Mouse (Mus musculus) testis, adult 2 months (tissue): Measurements from ENCODE around the gene Kcna10. TPM values are rescaled to one million over a fixed set of nuclear protein-coding genes. Genes with fewer than 3 reads are reported as not detected.

Source experiments
- H3K27ac ChIP-seq: fragments of 200-500 bp; 2 replicates; pipeline ENCODE4 v1.5.1; 2012; ENCODE audit warnings: low read depth, low read length; ENCODE audit not compliant: control insufficient read depth, insufficient read depth
- H3K27me3 ChIP-seq: fragments of 200-500 bp; 2 replicates; pipeline ENCODE4 v1.6.1; 2012; ENCODE audit warnings: mild to moderate bottlenecking, low read length, moderate library complexity; ENCODE audit not compliant: control insufficient read depth, insufficient read depth
- H3K36me3 ChIP-seq: fragments of 200-500 bp; 2 replicates; pipeline ENCODE4 v1.6.1; 2012; ENCODE audit warnings: mild to moderate bottlenecking, low read length; ENCODE audit not compliant: control insufficient read depth, insufficient read depth
- H3K4me1 ChIP-seq: fragments of 200-500 bp; 2 replicates; pipeline ENCODE4 v1.6.1; 2012; ENCODE audit warnings: low read length; ENCODE audit not compliant: control insufficient read depth, insufficient read depth
- H3K4me3 ChIP-seq: fragments of 200-500 bp; 2 replicates; pipeline ENCODE4 v1.5.1; 2012; ENCODE audit warnings: low read depth, mild to moderate bottlenecking, low read length, moderate library complexity, mixed read lengths; ENCODE audit not compliant: control insufficient read depth
- CTCF ChIP-seq: fragments of 200-500 bp; IDR thresholded peaks from 2 replicates; pipeline ENCODE4 v1.5.1; 2012; ENCODE audit warnings: low read depth, mild to moderate bottlenecking, inconsistent platforms, low read length, moderate library complexity; ENCODE audit not compliant: control insufficient read depth, insufficient read depth, insufficient replicate concordance
- POLR2A ChIP-seq: fragments of 200-500 bp; IDR thresholded peaks from 2 replicates; pipeline ENCODE4 v1.6.1; 2012; ENCODE audit warnings: low read depth, mild to moderate bottlenecking, inconsistent platforms, low read length, moderate library complexity; ENCODE audit not compliant: control insufficient read depth
- polyA plus RNA-seq: library from polyadenylated mRNA; depleted of rRNA; stranded (reverse); fragments of >200 nt; gene quantifications from 2 replicates; pipeline ENCODE4 v1.2.3, GENCODE M21; 2012

Gene Kcna10
- polyA plus RNA-seq, 1 experiment = 0.09 TPM

DNA sequence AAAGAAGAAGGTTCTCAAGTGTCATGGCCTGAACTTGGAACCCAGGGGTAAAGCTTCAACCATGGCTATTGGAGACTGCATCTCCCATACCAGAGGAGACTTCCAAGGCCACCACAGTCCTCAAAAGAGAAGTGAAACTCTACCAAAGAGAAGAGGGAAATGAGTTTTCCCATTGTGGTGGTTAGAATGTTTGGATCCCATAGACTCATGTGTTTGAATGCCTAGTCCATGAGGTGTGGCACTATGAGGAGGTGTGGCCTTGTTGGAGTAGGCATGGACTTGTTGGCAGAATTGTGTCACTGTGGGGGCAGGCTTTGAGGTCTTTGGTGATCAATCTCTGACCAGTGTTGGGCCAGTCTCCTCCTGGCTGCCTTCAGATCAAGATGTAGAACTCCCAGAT is 22.3 kb downstream of the Kcna10 start:
- no peaks in the 10 kb centered on the region for H3K4me1 ChIP-seq
- no peak overlapping the region for H3K27ac ChIP-seq
- H3K36me3 ChIP-seq = no peaks in the 10 kb centered on the region
- no peak overlapping the region for H3K4me3 ChIP-seq
- no peak for TF ChIP-seq CTCF
- TF ChIP-seq POLR2A = no peak
- H3K27me3 ChIP-seq = no peaks in the 10 kb centered on the region

GRCm38 (mm10) chr3:107205994-107206393 is 23.1 kb downstream of the Kcna10 start:
- TF ChIP-seq POLR2A (no peak), CTCF (peak; percentile 46; the same call in 1 of the 2 replicates)
- Histone ChIP-seq H3K27me3 (no peaks in the 10 kb centered on the region), H3K36me3 (no peaks in the 10 kb centered on the region), H3K4me3 (no peak overlapping the region), H3K4me1 (no peaks in the 10 kb centered on the region), H3K27ac (no peak overlapping the region)

DNA sequence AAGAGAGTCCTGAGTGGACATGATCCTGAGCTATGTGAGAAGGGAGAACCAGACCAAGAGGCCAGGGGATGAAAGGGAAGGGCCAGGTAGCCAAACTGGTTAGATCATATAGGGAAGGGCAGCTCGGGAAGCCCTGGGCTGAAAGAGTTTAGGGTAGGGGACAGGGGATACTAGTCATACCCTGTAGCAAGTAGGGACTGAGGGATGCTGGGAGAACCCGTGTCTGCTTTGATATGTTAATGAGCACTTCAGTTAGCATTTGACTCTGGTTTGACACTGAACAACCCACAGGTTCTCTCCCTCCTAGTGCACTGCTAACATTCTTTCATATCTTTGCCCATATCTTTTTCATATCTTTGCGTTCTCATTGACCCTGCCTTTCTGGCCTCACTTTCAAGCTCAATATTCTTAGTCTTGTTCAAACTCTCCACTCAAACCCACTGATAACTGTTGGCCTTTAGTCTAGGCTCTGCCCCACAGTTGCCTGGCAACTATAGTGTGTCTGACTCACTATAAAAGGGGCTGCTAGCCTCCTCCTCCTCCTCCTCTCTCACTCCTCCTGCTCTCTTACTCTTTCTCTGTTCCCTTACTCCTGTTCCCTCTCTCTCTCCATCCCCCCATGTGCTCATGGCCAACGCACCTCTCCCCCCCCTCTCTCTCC is 23.8 kb downstream of the Kcna10 start:
- Histone ChIP-seq H3K4me3 (no peak overlapping the region), H3K4me1 (no peaks in the 10 kb centered on the region), H3K36me3 (no peaks in the 10 kb centered on the region), H3K27ac (no peak overlapping the region), H3K27me3 (no peaks in the 10 kb centered on the region)
- no peak for TF ChIP-seq CTCF

- Histone ChIP-seq H3K4me3 (no peak overlapping the region), H3K36me3 (no peaks in the 10 kb centered on the region), H3K27me3 (no peaks in the 10 kb centered on the region), H3K27ac (no peak overlapping the region), H3K4me1 (no peaks in the 10 kb centered on the region)
- TF ChIP-seq POLR2A (no peak), CTCF (no peak)
Observed at GRCm38 (mm10) chr3:107207625-107208253, 24.9 kb downstream of the Kcna10 start.

DNA sequence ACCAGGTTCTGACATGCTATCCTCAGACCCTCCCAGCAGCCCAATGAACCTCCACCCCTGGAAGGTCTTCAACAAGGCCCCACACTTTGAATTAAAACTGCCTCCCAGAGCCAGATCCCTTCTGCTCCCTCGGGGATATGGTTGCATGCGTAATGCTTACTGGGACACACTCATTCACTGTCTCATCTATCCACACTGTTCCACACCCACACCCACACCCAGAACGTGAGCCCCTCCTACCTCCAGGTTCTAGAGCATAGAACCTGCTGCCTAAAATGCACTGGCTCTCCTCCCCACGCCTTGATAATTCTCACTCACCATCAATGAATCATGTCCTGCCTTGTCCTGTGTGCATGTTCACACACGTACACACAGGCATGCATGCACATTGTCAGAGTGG is 31.8 kb downstream of the Kcna10 start:
- Histone ChIP-seq H3K4me3 (no peak overlapping the region), H3K27ac (no peak overlapping the region), H3K4me1 (no peaks in the 10 kb centered on the region), H3K36me3 (no peaks in the 10 kb centered on the region), H3K27me3 (no peaks in the 10 kb centered on the region)
- TF ChIP-seq CTCF (no peak), POLR2A (no peak)

DNA sequence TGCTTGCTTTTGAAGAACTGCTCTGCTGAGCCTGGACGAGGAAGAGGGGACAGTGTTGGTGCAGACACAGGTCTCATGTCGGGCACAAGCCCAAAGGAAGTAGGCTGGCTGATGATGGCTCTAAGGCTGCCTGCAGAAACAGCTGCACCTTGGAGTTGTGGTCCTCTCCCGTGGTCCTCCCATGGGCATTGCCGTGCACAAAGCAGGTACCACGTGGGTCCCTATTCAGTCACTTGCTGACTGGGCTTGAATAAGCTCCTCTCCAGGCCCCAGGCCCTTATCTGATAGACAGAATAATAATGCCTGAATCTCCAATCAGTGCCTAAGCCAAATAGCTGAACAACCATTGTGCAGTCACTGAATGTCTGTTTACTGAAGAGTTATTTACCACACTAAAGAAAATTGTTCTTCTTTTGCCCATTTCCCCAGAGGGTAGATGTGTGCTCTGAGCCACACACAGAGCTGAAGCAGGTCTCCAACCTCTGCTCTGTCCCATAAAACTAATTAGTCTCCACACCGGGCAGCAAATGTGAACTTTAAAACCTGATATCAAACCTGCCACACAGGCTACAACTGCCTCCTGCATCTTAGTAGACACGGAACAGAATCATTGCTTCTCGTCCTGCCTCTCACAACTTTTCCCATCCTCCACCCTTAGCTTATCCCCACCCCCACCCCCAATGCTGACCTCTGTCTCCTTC is 33.7 kb downstream of the Kcna10 start:
- H3K4me3 ChIP-seq = no peak overlapping the region
- H3K36me3 ChIP-seq = no peaks in the 10 kb centered on the region
- no peaks in the 10 kb centered on the region for H3K27me3 ChIP-seq
- TF ChIP-seq POLR2A (no peak), CTCF (no peak)
- H3K27ac ChIP-seq = no peak overlapping the region
- H3K4me1 ChIP-seq = no peaks in the 10 kb centered on the region

DNA sequence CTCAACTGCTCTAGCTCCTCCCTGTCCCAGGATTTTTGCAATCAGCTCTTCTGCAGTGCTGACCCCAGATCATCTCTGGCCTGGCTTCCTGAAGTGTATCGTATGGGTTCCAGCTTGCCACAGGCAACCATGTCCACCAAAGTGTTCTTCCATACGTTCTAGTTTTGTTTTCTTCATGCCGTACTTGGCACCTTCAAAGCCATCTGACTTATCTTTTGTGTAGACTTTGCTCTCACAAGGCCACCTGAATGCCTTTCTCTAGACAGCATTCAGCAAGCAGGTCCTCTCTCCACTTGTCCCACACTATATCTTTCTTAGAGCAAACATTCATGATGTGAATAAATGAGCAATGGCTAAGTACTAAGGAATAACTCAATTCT is 34.2 kb downstream of the Kcna10 start:
- H3K4me1 ChIP-seq = no peaks in the 10 kb centered on the region
- H3K27me3 ChIP-seq = no peaks in the 10 kb centered on the region
- H3K36me3 ChIP-seq = no peaks in the 10 kb centered on the region
- TF ChIP-seq CTCF (no peak), POLR2A (no peak)
- no peak overlapping the region for H3K4me3 ChIP-seq
- no peak overlapping the region for H3K27ac ChIP-seq
